Mouse (Mus musculus): ENCODE results near the gene Cenph. TPM values are rescaled to one million over a fixed set of nuclear protein-coding genes. Genes with fewer than 3 reads are reported as not detected.
"Not testable (repeated sequence)": the region's sequence is repeated elsewhere in the genome, so short reads cannot be mapped to it uniquely, and the experiment has no call there.

Cenph gene
- polyA plus RNA-seq, 1 experiment from 2014 or later = 14.0 TPM

GRCm38 (mm10) chr13:100746090-100746489 lies 29.6 kb downstream of the Cenph start:
- no peak for ATAC-seq (replicated peaks; ENCODE audit: insufficient number of reproducible peaks, insufficient read depth, low FRiP score, low read depth)
- Histone ChIP-seq H3K4me1 (replicated peaks) (peaks cover 14% of the 10 kb centered on the region), H3K36me3 (no peaks in the 10 kb centered on the region), H3K4me2 (no peak overlapping the region), H3K9me3 (replicated peaks) (no peaks in the 10 kb centered on the region), H3K9ac (no peak overlapping the region), H3K4me3 (no peak overlapping the region), H3K27me3 (no peaks in the 10 kb centered on the region), H3K27ac (no peak overlapping the region)
- 77% methylated on average over 3 of the region's 3 CpGs for WGBS

- Histone ChIP-seq H3K4me1 (replicated peaks) (peaks cover 14% of the 10 kb centered on the region), H3K36me3 (no peaks in the 10 kb centered on the region; the same call in 1 of the 2 replicates), H3K4me2 (peak within 1 kb of the TSS; percentile 63), H3K9ac (peak within 1 kb of the TSS; percentile 86), H3K4me3 (peak within 1 kb of the TSS; percentile 83), H3K27me3 (no peaks in the 10 kb centered on the region), H3K27ac (peak within 1 kb of the TSS; percentile 99), H3K9me3 (replicated peaks) (no peaks in the 10 kb centered on the region)
- under 1% methylated on average over 52 of the region's 52 CpGs for WGBS
- ATAC-seq (replicated peaks; ENCODE audit: insufficient number of reproducible peaks, insufficient read depth, low FRiP score, low read depth) = peak; percentile 95
Measured at GRCm38 (mm10) chr13:100744036-100744744, 31.5 kb downstream of the Cenph start, which contains the start of gene Mrps36. Mrps36 (minus strand) TSS chr13:100744659.

- 56% methylated on average over 11 of the region's 11 CpGs for WGBS
- peak overlapping the region; percentile 99 for H3K27ac ChIP-seq
- no peaks in the 10 kb centered on the region for H3K27me3 ChIP-seq
- no peaks in the 10 kb centered on the region for H3K9me3 ChIP-seq (replicated peaks)
- H3K4me3 ChIP-seq = peak overlapping the region; percentile 83
- H3K9ac ChIP-seq = peak overlapping the region; percentile 86
- peaks cover 6% of the 10 kb centered on the region for H3K36me3 ChIP-seq
- H3K4me2 ChIP-seq = peak overlapping the region; percentile 63
- H3K4me1 ChIP-seq (replicated peaks) = peaks cover 14% of the 10 kb centered on the region
- ATAC-seq (replicated peaks; ENCODE audit: insufficient number of reproducible peaks, insufficient read depth, low FRiP score, low read depth) = peak; percentile 21; the same call in 1 of the 2 replicates
Measured at GRCm38 (mm10) chr13:100743346-100744035, 32.2 kb downstream of the Cenph start.

GRCm38 (mm10) chr13:100742831-100743230 lies 32.9 kb downstream of the Cenph start:
- peak overlapping the region; percentile 83; the same call in 1 of the 2 replicates for H3K4me3 ChIP-seq

GRCm38 (mm10) chr13:100732756-100733155 lies 42.9 kb downstream of the Cenph start:
- Histone ChIP-seq H3K4me2 (no peak overlapping the region), H3K27me3 (no peaks in the 10 kb centered on the region), H3K4me1 (replicated peaks) (peaks cover 16% of the 10 kb centered on the region), H3K4me3 (no peak overlapping the region), H3K9ac (no peak overlapping the region), H3K27ac (no peak overlapping the region), H3K9me3 (replicated peaks) (no peaks in the 10 kb centered on the region), H3K36me3 (peaks cover 29% of the 10 kb centered on the region; the same call in 1 of the 2 replicates)
- no peak for ATAC-seq (replicated peaks; ENCODE audit: insufficient number of reproducible peaks, insufficient read depth, low FRiP score, low read depth)
- 92% methylated on average over 2 of the region's 2 CpGs for WGBS

More at GRCm38 (mm10) chr13:100742831-100743230, 32.9 kb downstream of the Cenph start:
- Histone ChIP-seq H3K36me3 (peaks cover 12% of the 10 kb centered on the region), H3K4me2 (peak overlapping the region; percentile 63), H3K9me3 (replicated peaks) (no peaks in the 10 kb centered on the region), H3K9ac (no peak overlapping the region), H3K4me1 (replicated peaks) (peaks cover 14% of the 10 kb centered on the region), H3K27ac (no peak overlapping the region), H3K27me3 (no peaks in the 10 kb centered on the region)
- ATAC-seq (replicated peaks; ENCODE audit: insufficient number of reproducible peaks, insufficient read depth, low FRiP score, low read depth) = no peak
- WGBS = 82% methylated on average over 5 of the region's 5 CpGs

- not testable (repeated sequence) for H3K9me3 ChIP-seq (replicated peaks); H3K27me3 ChIP-seq; H3K9ac ChIP-seq; ATAC-seq (replicated peaks; ENCODE audit: insufficient number of reproducible peaks, insufficient read depth, low FRiP score, low read depth)
- WGBS = 81% methylated on average over 6 of the region's 6 CpGs
- Histone ChIP-seq H3K4me3 (peak overlapping the region; percentile 73; the same call in 1 of the 2 replicates), H3K4me2 (peak overlapping the region; percentile 71), H3K4me1 (replicated peaks) (peaks cover 20% of the 10 kb centered on the region), H3K27ac (peak overlapping the region; percentile 94; the same call in 1 of the 2 replicates), H3K36me3 (peaks cover 29% of the 10 kb centered on the region)
Measured at GRCm38 (mm10) chr13:100731462-100732046, 44.1 kb downstream of the Cenph start.

- peak within 1 kb of the TSS; percentile 73 for H3K4me3 ChIP-seq
- peaks cover 24% of the 10 kb centered on the region for H3K36me3 ChIP-seq
- peak within 1 kb of the TSS; percentile 94 for H3K27ac ChIP-seq
- ATAC-seq (replicated peaks; ENCODE audit: insufficient number of reproducible peaks, insufficient read depth, low FRiP score, low read depth) = peak; percentile 96
- 0% methylated on average over 19 of the region's 19 CpGs for WGBS
- peak within 1 kb of the TSS; percentile 71 for H3K4me2 ChIP-seq
- H3K9ac ChIP-seq = peak within 1 kb of the TSS; percentile 81
- H3K9me3 ChIP-seq (replicated peaks) = no peaks in the 10 kb centered on the region
- no peaks in the 10 kb centered on the region for H3K27me3 ChIP-seq
- peaks cover 23% of the 10 kb centered on the region for H3K4me1 ChIP-seq (replicated peaks)
Measured at GRCm38 (mm10) chr13:100730861-100731176, 44.9 kb downstream of the Cenph start, which contains the start of gene Cdk7. Cdk7 (minus strand) TSS chr13:100730939.

GRCm38 (mm10) chr13:100730153-100730860 lies 45.4 kb downstream of the Cenph start:
- H3K4me3 ChIP-seq = peak overlapping the region; percentile 73
- ATAC-seq (replicated peaks; ENCODE audit: insufficient number of reproducible peaks, insufficient read depth, low FRiP score, low read depth) = no peak
- H3K4me2 ChIP-seq = peak overlapping the region; percentile 68
- H3K36me3 ChIP-seq = peaks cover 21% of the 10 kb centered on the region
- H3K4me1 ChIP-seq (replicated peaks) = peaks cover 25% of the 10 kb centered on the region
- under 1% methylated on average over 30 of the region's 30 CpGs for WGBS
- H3K27me3 ChIP-seq = no peaks in the 10 kb centered on the region
- H3K27ac ChIP-seq = peak overlapping the region; percentile 94
- H3K9me3 ChIP-seq (replicated peaks) = no peaks in the 10 kb centered on the region
- peak overlapping the region; percentile 81 for H3K9ac ChIP-seq

GRCm38 (mm10) chr13:100728530-100728929 lies 47.2 kb downstream of the Cenph start:
- peaks cover 16% of the 10 kb centered on the region for H3K36me3 ChIP-seq
- WGBS = 87% methylated on average over 4 of the region's 4 CpGs
- not testable (repeated sequence) for H3K4me3 ChIP-seq; H3K27me3 ChIP-seq; H3K9ac ChIP-seq; ATAC-seq (replicated peaks; ENCODE audit: insufficient number of reproducible peaks, insufficient read depth, low FRiP score, low read depth); H3K27ac ChIP-seq; H3K9me3 ChIP-seq (replicated peaks)
- peaks cover 35% of the 10 kb centered on the region for H3K4me1 ChIP-seq (replicated peaks)
- 0 out of 2 replicates have a peak overlapping the region, but pooled peaks have one; percentile 6 for H3K4me2 ChIP-seq

GRCm38 (mm10) chr13:100728086-100728485 lies 47.6 kb downstream of the Cenph start:
- peak overlapping the region; percentile 6; the same call in 1 of the 2 replicates for H3K4me2 ChIP-seq
- peaks cover 35% of the 10 kb centered on the region for H3K4me1 ChIP-seq (replicated peaks)
- no peak for ATAC-seq (replicated peaks; ENCODE audit: insufficient number of reproducible peaks, insufficient read depth, low FRiP score, low read depth)
- no peaks in the 10 kb centered on the region for H3K9me3 ChIP-seq (replicated peaks)
- H3K27me3 ChIP-seq = no peaks in the 10 kb centered on the region
- peaks cover 16% of the 10 kb centered on the region for H3K36me3 ChIP-seq
- H3K9ac ChIP-seq = no peak overlapping the region
- no peak overlapping the region; the same call in 1 of the 2 replicates for H3K4me3 ChIP-seq
- WGBS = 49% methylated on average over 5 of the region's 5 CpGs
- peak overlapping the region; percentile 35 for H3K27ac ChIP-seq
